ENCODE assay signal across 9 mouse cellular contexts in the genomic region with DNA sequence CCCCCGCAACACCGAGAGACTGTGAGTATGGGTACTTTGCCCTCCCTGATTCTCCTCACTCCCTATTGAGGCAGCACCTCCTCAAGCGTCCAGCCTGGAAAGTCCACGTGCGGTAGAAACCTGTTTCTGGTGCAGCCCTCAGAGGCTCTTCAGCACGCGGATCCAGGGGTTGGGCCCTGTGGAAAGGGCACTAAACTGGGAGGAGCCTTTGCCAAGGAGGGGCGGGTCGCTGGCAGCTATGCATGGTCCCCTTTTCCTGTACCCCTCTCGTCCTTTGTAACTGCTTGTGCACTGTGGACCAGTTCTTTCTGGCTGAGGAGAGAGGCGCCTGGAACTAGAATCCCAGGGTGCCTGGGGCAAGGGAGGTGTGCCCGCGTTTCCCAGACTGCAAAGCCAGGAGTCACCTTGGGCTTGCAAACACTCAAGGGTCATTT. TPM values are rescaled to one million over a fixed set of nuclear protein-coding genes. Genes with fewer than 3 reads are reported as not detected.
A peak's percentile ranks its signal among the peaks of the same experiment; 100 is the strongest.
DNase-seq lines count a peak whose midpoint lies in the region; ATAC-seq and TF ChIP-seq lines count a peak whose summit lies in the region.
"Had no signal": no experiment of that assay in that cellular context is flagged by ENCODE, and none has a peak within 500 bp of the region (broad histone marks: within the 10 kb centered on the region; RNA-seq: fewer than 3 reads in every experiment).

No protein-coding gene starts in this region.

- no peaks in the 10 kb centered on the region for H3K9me3 ChIP-seq in heart, postnatal 0 days (replicated peaks; ENCODE audit: control insufficient read depth, low read length)
- H3K9me3 ChIP-seq in midbrain, embryonic 11.5 days (ENCODE audit: control insufficient read depth, low read length): no peaks in the 10 kb centered on the region

- H3K9ac ChIP-seq in heart, postnatal 0 days (replicated peaks; ENCODE audit: low read depth, low read length): peak overlapping the region; percentile 21; the same call in 1 of the 2 replicates
- peak overlapping the region; percentile 76 for H3K9ac ChIP-seq in midbrain, embryonic 11.5 days (ENCODE audit: low read length)

- H3K27ac ChIP-seq in brown adipose tissue, adult 24 weeks (replicated peaks; ENCODE audit: low read depth, low read length): no peak overlapping the region
- no peak overlapping the region for H3K27ac ChIP-seq in heart, postnatal 0 days (ENCODE audit: low read depth)
- peak overlapping the region; percentile 9; the same call in 1 of the 2 replicates for H3K27ac ChIP-seq in midbrain, embryonic 11.5 days (ENCODE audit: low read depth, low read length)

- WGBS in heart, postnatal 0 days: 1% methylated on average over 13 of the region's 13 CpGs
- 0% methylated on average over 13 of the region's 13 CpGs for WGBS in midbrain, embryonic 11.5 days

- H3K27me3 ChIP-seq in heart, postnatal 0 days (ENCODE audit: control insufficient read depth, insufficient read depth, low read length): peaks cover 28% of the 10 kb centered on the region
- H3K27me3 ChIP-seq in midbrain, embryonic 11.5 days (ENCODE audit: control insufficient read depth, insufficient read depth, low read length): peaks cover 14% of the 10 kb centered on the region

- H3K4me3 ChIP-seq in brown adipose tissue, adult 24 weeks (ENCODE audit: insufficient read depth, low read depth, low read length): peak overlapping the region; percentile 35
- peak overlapping the region; percentile 67 for H3K4me3 ChIP-seq in heart, postnatal 0 days (ENCODE audit: low read depth, low read length)
- peak overlapping the region; percentile 62 for H3K4me3 ChIP-seq in midbrain, embryonic 11.5 days (ENCODE audit: low read depth, low read length)

- TF ChIP-seq EP300 in heart, postnatal 0 days (IDR thresholded peaks at IDR 0.05; ENCODE audit: low read depth): no peak

- H3K36me3 ChIP-seq in heart, postnatal 0 days (replicated peaks; ENCODE audit: control insufficient read depth, insufficient read depth, low read length): no peaks in the 10 kb centered on the region
- H3K36me3 ChIP-seq in midbrain, embryonic 11.5 days (ENCODE audit: control insufficient read depth, insufficient read depth, low read length): no peaks in the 10 kb centered on the region

- no peak for TF ChIP-seq CTCF in heart, postnatal 0 days (IDR thresholded peaks at IDR 0.05; ENCODE audit: low read depth)

- peak; percentile 18 to 34 for DNase-seq in layer of hippocampus, postnatal 10 days (ENCODE audit: low spot score in 2 of 2)
- DNase-seq in layer of hippocampus, adult 11-12 months (ENCODE audit: low spot score): no peak
- DNase-seq in heart, postnatal 0 days (ENCODE audit: low spot score): no peak
- DNase-seq in kidney, postnatal 14 days: peak; percentile 85
- peak; percentile 95 for DNase-seq in midbrain, embryonic 11.5 days (ENCODE audit: low spot score, missing footprints)
- no peak for DNase-seq in B cell, adult 2 months
- DNase-seq in urinary bladder, postnatal 4 days (ENCODE audit: low spot score in 2 of 2): no peak

- peak overlapping the region; percentile 93 for H3K4me2 ChIP-seq in heart, postnatal 0 days (ENCODE audit: low read depth, low read length)
- H3K4me2 ChIP-seq in midbrain, embryonic 11.5 days: peak overlapping the region; percentile 72

- no peaks in the 10 kb centered on the region; the same call in 1 of the 2 replicates for H3K4me1 ChIP-seq in brown adipose tissue, adult 24 weeks (ENCODE audit: control insufficient read depth, insufficient read depth, insufficient read length, low read length)
- H3K4me1 ChIP-seq in heart, postnatal 0 days (ENCODE audit: control insufficient read depth, insufficient read depth): 0 out of 2 replicates have a peak, but pooled peaks cover 18% of the 10 kb centered on the region
- H3K4me1 ChIP-seq in midbrain, embryonic 11.5 days (ENCODE audit: control insufficient read depth, insufficient read depth, low read length): peaks cover 21% of the 10 kb centered on the region

- peak; percentile 21; the same call in 1 of the 2 replicates for ATAC-seq in heart, postnatal 0 days (ENCODE audit: insufficient read depth, low read depth)
- peak; percentile 10; the same call in 1 of the 2 replicates for ATAC-seq in midbrain, embryonic 11.5 days (ENCODE audit: low FRiP score)
- ATAC-seq: Patski had no signal

RNA-seq across cellular contexts. Expression of a gene that starts 2.3 kb away (rescaled TPM):
- 10 to 100 TPM; 47.8 to 49.0 TPM for total RNA-seq in layer of hippocampus, postnatal 10 days (2021)
- not detected in 2 replicates for polyA plus RNA-seq in brown adipose tissue, adult 24 weeks (2012; ENCODE audit: insufficient read depth, insufficient read length, missing spikeins)
- total RNA-seq in heart, postnatal 0 days (2014; rRNA removed; ENCODE audit: low replicate concordance): 16.7 and 17.6 TPM in 2 replicates
- polyA plus RNA-seq in heart, postnatal 0 days (2015; fragmentation: Nextera tagmentation; extraction: Ambion mirVana): 3.7 and 4.9 TPM in 2 replicates
- polyA plus RNA-seq in midbrain, embryonic 11.5 days (2014; fragmentation: Nextera tagmentation; extraction: Ambion mirVana): 34.5 and 38.9 TPM in 2 replicates

Comparison
In these comparisons a context has a peak if more than half of its experiments do, and no peak if none do; other contexts are left out.
1. DNase-seq: peak in layer of hippocampus, postnatal 10 days (2 of 2), kidney, postnatal 14 days (single experiment) and midbrain, embryonic 11.5 days (single experiment); none in layer of hippocampus, adult 11-12 months (single experiment), heart, postnatal 0 days (single experiment), B cell, adult 2 months (0 of 2) and urinary bladder, postnatal 4 days (0 of 2).
2. Peak in every context shown above with its lines, with median percentiles within 50 percentile points of each other: H3K4me3 ChIP-seq.